Mouse (Mus musculus) ES-Bruce4 (cell line): ENCODE measurements at regions not wholly inside any gene's neighbourhood (a gene's known extent, or its start where the extent isn't known, plus 50 kb on each side); places are given as distances from the start of the nearest gene placed in this dataset.

Experiments used
- CTCF ChIP-seq: IDR thresholded peaks from one replicate; pipeline ENCODE4 v1.8.1; 2011; ENCODE audit warnings: low read depth, low read length
- EP300 ChIP-seq: IDR thresholded peaks from 2 replicates; pipeline ENCODE4 v1.6.1; 2011; ENCODE audit warnings: low read depth, low read length; ENCODE audit not compliant: insufficient read depth
- POLR2A ChIP-seq: IDR thresholded peaks from one replicate; pipeline ENCODE4 v1.8.1; 2011; ENCODE audit warnings: low read length; ENCODE audit not compliant: insufficient read depth

- TF ChIP-seq POLR2A (no peak), CTCF (no peak), EP300 (no peak)
Observed at GRCm38 (mm10) chr16:86015336-86015735, 113.7 kb upstream of the Adamts5 start.
